8 mouse cellular contexts compared by ENCODE assay signal in genomic region chr3:41605601-41606329, GRCm38 (mm10). TPM values are rescaled to one million over a fixed set of nuclear protein-coding genes. Genes with fewer than 3 reads are reported as not detected.
DNase-seq lines count a peak whose midpoint lies in the region; ATAC-seq and TF ChIP-seq lines count a peak whose summit lies in the region.
"Had no signal": no experiment of that assay in that cellular context is flagged by ENCODE, and none has a peak within 500 bp of the region (broad histone marks: within the 10 kb centered on the region; RNA-seq: fewer than 3 reads in every experiment).

No protein-coding gene starts in this region.

- H3K27ac ChIP-seq in kidney, embryonic 14.5 days (ENCODE audit: low read depth, low read length): no peak overlapping the region
- H3K27ac ChIP-seq in heart, embryonic 16.5 days (ENCODE audit: low read length): no peak overlapping the region; the same call in 1 of the 2 replicates
- no peak overlapping the region for H3K27ac ChIP-seq in midbrain, postnatal 0 days (ENCODE audit: low read depth, low read length)

- peaks cover 33% of the 10 kb centered on the region for H3K36me3 ChIP-seq in kidney, embryonic 14.5 days (ENCODE audit: control insufficient read depth, insufficient read depth, low read length)
- peaks cover 38% of the 10 kb centered on the region for H3K36me3 ChIP-seq in heart, embryonic 16.5 days (ENCODE audit: control insufficient read depth, insufficient read depth)
- peaks cover 29% of the 10 kb centered on the region for H3K36me3 ChIP-seq in midbrain, postnatal 0 days (ENCODE audit: insufficient read depth, low read length)

- in situ Hi-C loops in Patski (cut with MboI; ENCODE audit: low pct_unique_long_range_greater_than_20kb): loop anchor here (5.0 kb wide), 1 partner anchor 423 kb away; no protein-coding TSS in a partner anchor

- WGBS in kidney, embryonic 14.5 days: 79% methylated on average over 13 of the region's 13 CpGs
- WGBS in heart, embryonic 16.5 days: 67% methylated on average over 13 of the region's 13 CpGs
- 74% methylated on average over 13 of the region's 13 CpGs for WGBS in midbrain, postnatal 0 days

- no peak overlapping the region for H3K9ac ChIP-seq in kidney, embryonic 14.5 days (ENCODE audit: low read depth, low read length)
- H3K9ac ChIP-seq in heart, embryonic 16.5 days (ENCODE audit: low read length): no peak overlapping the region
- no peak overlapping the region for H3K9ac ChIP-seq in midbrain, postnatal 0 days (replicated peaks; ENCODE audit: low read length, poor library complexity, severe bottlenecking)

- H3K9me3 ChIP-seq in kidney, embryonic 14.5 days (ENCODE audit: control insufficient read depth, low read length): no peaks in the 10 kb centered on the region
- no peaks in the 10 kb centered on the region for H3K9me3 ChIP-seq in heart, embryonic 16.5 days (replicated peaks; ENCODE audit: control insufficient read depth, low read length)
- no peaks in the 10 kb centered on the region for H3K9me3 ChIP-seq in midbrain, postnatal 0 days (ENCODE audit: low read length)

- POLR2A ChIA-PET in Patski (lab: Charles Lee): interaction anchor here (1.4 kb wide), 1 partner anchor 40 kb away, joined by 5 read pairs; no protein-coding TSS in a partner anchor

- CTCF ChIA-PET in Patski (lab: Charles Lee): interaction anchor here (0.9 to 2.2 kb wide), 11 partner anchors 14 to 564 kb away, joined by 3 to 7 read pairs (median 3); no protein-coding TSS in a partner anchor

- ATAC-seq in kidney, embryonic 14.5 days (ENCODE audit: low FRiP score, low TSS enrichment): peak; percentile 37; the same call in 1 of the 2 replicates
- ATAC-seq in Patski: peak; percentile 99
- ATAC-seq in heart, embryonic 16.5 days (replicated peaks; ENCODE audit: extremely low read depth, insufficient read depth, low FRiP score): peak; percentile 71
- 0 out of 2 replicates have a peak, but pooled peaks have one; percentile 17 for ATAC-seq in midbrain, postnatal 0 days (ENCODE audit: low FRiP score)
- no peak for ATAC-seq in megakaryocyte progenitor cell, adult 5-6 weeks (replicated peaks; ENCODE audit: poor library complexity)
- ATAC-seq in CD4-positive, CD25-positive, alpha-beta regulatory T cell, adult 4 months: no peak

- no peaks in the 10 kb centered on the region for H3K27me3 ChIP-seq in kidney, embryonic 14.5 days (ENCODE audit: control insufficient read depth, insufficient read depth, low read length)
- H3K27me3 ChIP-seq in Patski: no peaks in the 10 kb centered on the region
- no peaks in the 10 kb centered on the region for H3K27me3 ChIP-seq in heart, embryonic 16.5 days (ENCODE audit: control insufficient read depth, insufficient read depth, low read length)
- no peaks in the 10 kb centered on the region for H3K27me3 ChIP-seq in midbrain, postnatal 0 days (ENCODE audit: insufficient read depth, low read length)

- no peak for DNase-seq in kidney, adult 11 months
- DNase-seq in Patski (ENCODE audit: low read depth, low spot score): peak; percentile 95
- DNase-seq in midbrain, postnatal 0 days (ENCODE audit: low spot score): no peak
- DNase-seq: cerebellum, adult 11 months had no signal

- TF ChIP-seq CTCF in Patski (IDR thresholded peaks at IDR 0.05): no peak
- TF ChIP-seq CTCF in midbrain, postnatal 0 days (IDR thresholded peaks at IDR 0.05): no peak

- 0 out of 2 replicates have a peak, but pooled peaks cover 4% of the 10 kb centered on the region for H3K4me1 ChIP-seq in kidney, embryonic 14.5 days (ENCODE audit: control insufficient read depth, insufficient read depth, low read length)
- H3K4me1 ChIP-seq in heart, embryonic 16.5 days (ENCODE audit: control insufficient read depth, insufficient read depth, low read length): peaks cover 32% of the 10 kb centered on the region
- 0 out of 2 replicates have a peak, but pooled peaks cover 7% of the 10 kb centered on the region for H3K4me1 ChIP-seq in midbrain, postnatal 0 days (ENCODE audit: insufficient read depth, low read length)

- H3K4me3 ChIP-seq in kidney, embryonic 14.5 days (ENCODE audit: low read length): no peak overlapping the region
- no peak overlapping the region for H3K4me3 ChIP-seq in heart, embryonic 16.5 days (ENCODE audit: low read length)
- no peak overlapping the region for H3K4me3 ChIP-seq in midbrain, postnatal 0 days (ENCODE audit: low read depth, low read length)

- H3K4me2 ChIP-seq in kidney, embryonic 14.5 days (replicated peaks; ENCODE audit: low read depth, low read length): no peak overlapping the region
- H3K4me2 ChIP-seq in heart, embryonic 16.5 days (ENCODE audit: low read depth, low read length): no peak overlapping the region
- H3K4me2 ChIP-seq in midbrain, postnatal 0 days (ENCODE audit: low read depth, low read length, poor library complexity, severe bottlenecking): no peak overlapping the region

RNA-seq across cellular contexts. Expression of gene Jade1, which starts 50.2 kb away (rescaled TPM):
- 14.6 and 22.1 TPM in 2 replicates for polyA plus RNA-seq in kidney, embryonic 14.5 days (2014; fragmentation: Nextera tagmentation; extraction: Ambion mirVana)
- 48.1 TPM for polyA plus RNA-seq in Patski (2021)
- 13.4 and 14.8 TPM in 2 replicates for polyA plus RNA-seq in heart, embryonic 16.5 days (2015; fragmentation: Nextera tagmentation; extraction: Ambion mirVana)
- total RNA-seq in midbrain, postnatal 0 days (2014; rRNA removed): 18.8 and 21.8 TPM in 2 replicates
- polyA plus RNA-seq in midbrain, postnatal 0 days (2015; fragmentation: Nextera tagmentation; extraction: Ambion mirVana): 15.0 and 16.7 TPM in 2 replicates
- 45.3 and 47.8 TPM in 2 replicates for total RNA-seq in megakaryocyte progenitor cell, adult 5-6 weeks (2015)
- total RNA-seq in megakaryocyte progenitor cell, adult 5-6 weeks (2017): 34.6 and 38.7 TPM in 2 replicates
- 10 to 100 TPM in 1 of 2 experiments, 1 to 10 TPM in 1; 9.9 to 10.1 TPM for polyA plus RNA-seq in CD4-positive, CD25-positive, alpha-beta regulatory T cell, adult 4 months (2017; shearing (Covaris generic))

Comparison
In these comparisons a context has a peak if more than half of its experiments do, and no peak if none do; other contexts are left out.
1. ATAC-seq: peak in kidney, embryonic 14.5 days (single experiment), Patski (single experiment), heart, embryonic 16.5 days (single experiment) and midbrain, postnatal 0 days (single experiment); none in megakaryocyte progenitor cell, adult 5-6 weeks (single experiment) and CD4-positive, CD25-positive, alpha-beta regulatory T cell, adult 4 months (single experiment).